Mouse (Mus musculus) liver, embryonic 11.5 days (tissue): ENCODE results near the gene AU022252. TPM values are rescaled to one million over a fixed set of nuclear protein-coding genes. Genes with fewer than 3 reads are reported as not detected.

ENCODE experiments used
- ATAC-seq: fragments of 200-750 bp; cut with Nextera tagmentation; replicated peaks from 2 replicates; pipeline ENCODE4 v1.8.0; 2017; ENCODE audit warnings: moderate number of reproducible peaks, mild to moderate bottlenecking, moderate TSS enrichment, moderate library complexity; ENCODE audit not compliant: low FRiP score
- DNase-seq: peaks from one replicate; pipeline ENCODE4 v3.0.0-alpha.2; 2017; ENCODE audit warnings: low spot score
- H3K27ac ChIP-seq: fragments of 300-500 bp; sonication (generic); 2 replicates; pipeline ENCODE4 v1.5.1; 2014; ENCODE audit warnings: mild to moderate bottlenecking, low read depth, low read length, control low read depth
- H3K27me3 ChIP-seq: fragments of 300-500 bp; sonication (generic); replicated peaks from 2 replicates; pipeline ENCODE4 v1.6.1; 2014; ENCODE audit warnings: low read length, mixed read lengths; ENCODE audit not compliant: control insufficient read depth, insufficient read depth
- H3K36me3 ChIP-seq: fragments of 300-500 bp; sonication (generic); 2 replicates; pipeline ENCODE4 v1.6.1; 2014; ENCODE audit warnings: mild to moderate bottlenecking, low read length, moderate library complexity, mixed read lengths; ENCODE audit not compliant: control insufficient read depth, insufficient read depth
- H3K4me1 ChIP-seq: fragments of 300-500 bp; sonication (generic); replicated peaks from 2 replicates; pipeline ENCODE4 v1.6.1; 2014; ENCODE audit warnings: low read length, mixed read lengths; ENCODE audit not compliant: control insufficient read depth, insufficient read depth
- H3K4me2 ChIP-seq: fragments of 300-500 bp; sonication (generic); 2 replicates; pipeline ENCODE4 v1.6.1; 2014; ENCODE audit warnings: mild to moderate bottlenecking, control low read depth, moderate library complexity
- H3K4me3 ChIP-seq: fragments of 300-500 bp; sonication (generic); 2 replicates; pipeline ENCODE4 v1.5.1; 2014; ENCODE audit warnings: low read depth, low read length, control low read depth
- H3K9ac ChIP-seq: fragments of 300-500 bp; sonication (generic); 2 replicates; pipeline ENCODE4 v1.6.1; 2014; ENCODE audit warnings: low read depth, low read length, control low read depth
- H3K9me3 ChIP-seq: fragments of 300-500 bp; sonication (generic); 2 replicates; pipeline ENCODE4 v1.6.1; 2016; ENCODE audit warnings: low read length, inconsistent platforms, mixed read lengths; ENCODE audit not compliant: control insufficient read depth
- WGBS: fragments of 180-500 bp; shearing (Covaris S2); extraction: QIAGEN DNeasy Blood & Tissue Kit; methylation state at CpG from one replicate; pipeline ENCODE4 v1.1.7; 2014; 5-methylcytosine and 5-hydroxymethylcytosine counted together
- polyA plus RNA-seq: library from polyadenylated mRNA; unstranded; fragments of >200 nt; fragmentation: Nextera tagmentation; extraction: Ambion mirVana; gene quantifications from 2 replicates; pipeline ENCODE4 v1.2.1, GENCODE M21; 2014

Gene AU022252
- polyA plus RNA-seq, 1 experiment from 2014 or later, result 33.3 TPM

- no peak overlapping the region for H3K4me2 ChIP-seq
- H3K4me1 ChIP-seq, result no peaks in the 10 kb centered on the region
- no peak overlapping the region for H3K9ac ChIP-seq
- H3K9me3 ChIP-seq, result no peaks in the 10 kb centered on the region
- ATAC-seq (peak; percentile 72), DNase-seq (no peak)
- no peak overlapping the region for H3K27ac ChIP-seq
- H3K27me3 ChIP-seq, result no peaks in the 10 kb centered on the region
- WGBS, result 17% methylated on average over 8 of the region's 8 CpGs
- H3K4me3 ChIP-seq, result no peak overlapping the region
- no peaks in the 10 kb centered on the region; the same call in 1 of the 2 replicates for H3K36me3 ChIP-seq
These were observed 27.8 kb downstream of the AU022252 start for GRCm38 (mm10) chr4:119204672-119205071.

- DNase-seq (no peak), ATAC-seq (no peak)
- H3K4me3 ChIP-seq, result no peak overlapping the region
- H3K9ac ChIP-seq, result no peak overlapping the region
- no peak overlapping the region for H3K27ac ChIP-seq
- H3K9me3 ChIP-seq, result no peaks in the 10 kb centered on the region
- 85% methylated on average over 6 of the region's 6 CpGs for WGBS
- peaks cover 24% of the 10 kb centered on the region for H3K4me1 ChIP-seq
- H3K36me3 ChIP-seq, result no peaks in the 10 kb centered on the region; the same call in 1 of the 2 replicates
- H3K27me3 ChIP-seq, result no peaks in the 10 kb centered on the region
- no peak overlapping the region for H3K4me2 ChIP-seq
These were observed 34.4 kb downstream of the AU022252 start for GRCm38 (mm10) chr4:119198105-119198504.

GRCm38 (mm10) chr4:119195582-119196320 lies 36.8 kb downstream of the AU022252 start:
- H3K4me1 ChIP-seq, result peaks cover 30% of the 10 kb centered on the region
- 14% methylated on average over 18 of the region's 18 CpGs for WGBS
- no peak for ATAC-seq

GRCm38 (mm10) chr4:119194909-119195581 lies 37.5 kb downstream of the AU022252 start, which contains the start of gene Svbp:
Svbp (plus strand) TSS chr4:119195306.
- peaks cover 31% of the 10 kb centered on the region for H3K4me1 ChIP-seq
- H3K27ac ChIP-seq, result peak within 1 kb of the TSS; percentile 75
- ATAC-seq (peak; percentile 88), DNase-seq (peak; percentile 95)
- H3K27me3 ChIP-seq, result no peaks in the 10 kb centered on the region
- peak within 1 kb of the TSS; percentile 90 for H3K9ac ChIP-seq
- H3K9me3 ChIP-seq, result no peaks in the 10 kb centered on the region
- H3K4me3 ChIP-seq, result peak within 1 kb of the TSS; percentile 94
- no peaks in the 10 kb centered on the region for H3K36me3 ChIP-seq
- under 1% methylated on average over 46 of the region's 47 CpGs for WGBS
- H3K4me2 ChIP-seq, result peak within 1 kb of the TSS; percentile 88

More at GRCm38 (mm10) chr4:119195582-119196320, 36.8 kb downstream of the AU022252 start:
- Histone ChIP-seq H3K36me3 (no peaks in the 10 kb centered on the region; the same call in 1 of the 2 replicates), H3K4me2 (peak overlapping the region; percentile 88), H3K9ac (peak overlapping the region; percentile 90), H3K9me3 (no peaks in the 10 kb centered on the region), H3K27me3 (no peaks in the 10 kb centered on the region), H3K4me3 (peak overlapping the region; percentile 94), H3K27ac (peak overlapping the region; percentile 75)
- no peak for DNase-seq

- no peak overlapping the region for H3K27ac ChIP-seq
- 84% methylated on average over 4 of the region's 4 CpGs for WGBS
- ATAC-seq (no peak), DNase-seq (no peak)
- H3K9me3 ChIP-seq, result no peaks in the 10 kb centered on the region
- H3K4me1 ChIP-seq, result peaks cover 23% of the 10 kb centered on the region
- H3K27me3 ChIP-seq, result no peaks in the 10 kb centered on the region
- no peak overlapping the region for H3K4me2 ChIP-seq
- H3K4me3 ChIP-seq, result no peak overlapping the region
- no peak overlapping the region for H3K9ac ChIP-seq
- H3K36me3 ChIP-seq, result peaks cover 3% of the 10 kb centered on the region; the same call in 1 of the 2 replicates
These were observed 39.8 kb downstream of the AU022252 start for GRCm38 (mm10) chr4:119192757-119193156.

GRCm38 (mm10) chr4:119191273-119191672 lies 41.2 kb downstream of the AU022252 start:
- 63% methylated on average over 3 of the region's 3 CpGs for WGBS
- no peaks in the 10 kb centered on the region for H3K27me3 ChIP-seq
- H3K9me3 ChIP-seq, result no peaks in the 10 kb centered on the region
- H3K9ac ChIP-seq, result peak overlapping the region; percentile 81
- H3K4me3 ChIP-seq, result peak overlapping the region; percentile 56; the same call in 1 of the 2 replicates
- no peak for DNase-seq
- peaks cover 12% of the 10 kb centered on the region for H3K4me1 ChIP-seq
- H3K36me3 ChIP-seq, result peaks cover 11% of the 10 kb centered on the region; the same call in 1 of the 2 replicates
- peak overlapping the region; percentile 62 for H3K4me2 ChIP-seq
- no peak for ATAC-seq
- peak overlapping the region; percentile 96 for H3K27ac ChIP-seq

- Histone ChIP-seq H3K36me3 (peaks cover 13% of the 10 kb centered on the region), H3K27me3 (no peaks in the 10 kb centered on the region), H3K9me3 (no peaks in the 10 kb centered on the region), H3K4me1 (peaks cover 14% of the 10 kb centered on the region), H3K27ac (peak overlapping the region; percentile 96), H3K9ac (peak overlapping the region; percentile 81), H3K4me3 (peak overlapping the region; percentile 56), H3K4me2 (peak overlapping the region; percentile 62)
- DNase-seq (peak; percentile 60), ATAC-seq (peak; percentile 69)
- 42% methylated on average over 8 of the region's 8 CpGs for WGBS
These were observed 41.9 kb downstream of the AU022252 start for GRCm38 (mm10) chr4:119190618-119191017.

- 30% methylated on average over 6 of the region's 6 CpGs for WGBS
- ATAC-seq, result peak; percentile 90
- Histone ChIP-seq H3K27ac (peak within 1 kb of the TSS; percentile 96), H3K27me3 (no peaks in the 10 kb centered on the region), H3K9ac (peak within 1 kb of the TSS; percentile 89), H3K4me3 (peak within 1 kb of the TSS; percentile 56), H3K36me3 (peaks cover 15% of the 10 kb centered on the region), H3K9me3 (no peaks in the 10 kb centered on the region), H3K4me2 (peak within 1 kb of the TSS; percentile 72), H3K4me1 (peaks cover 18% of the 10 kb centered on the region)
- DNase-seq, result peak; percentile 57
These were observed 42.6 kb downstream of the AU022252 start, which contains the start of gene Ermap for GRCm38 (mm10) chr4:119189864-119190263. Ermap (minus strand) TSS chr4:119190011.
